Mouse (Mus musculus): ENCODE measurements around the gene Cyp3a13.
A peak's percentile ranks its signal among the peaks of the same experiment; 100 is the strongest.
"Not testable (repeated sequence)": the region's sequence is repeated elsewhere in the genome, so short reads cannot be mapped to it uniquely, and the experiment has no call there.

The Cyp3a13 gene

GRCm38 (mm10) chr5:137921532-137921931 lies at the start of gene Cyp3a13:
TSS of gene Cyp3a13 (minus strand) at chr5:137921619.
- DNase-seq (ENCODE audit: low spot score in 2 of 2), result no peak

GRCm38 (mm10) chr5:137966492-137966891 lies 45.1 kb upstream of the Cyp3a13 start:
- DNase-seq (ENCODE audit: low spot score in 2 of 2), result no peak

- DNase-seq (ENCODE audit: low spot score in 2 of 2), result no peak
These were observed 41.5 kb upstream of the Cyp3a13 start, which contains the start of gene Gjc3 for GRCm38 (mm10) chr5:137962945-137963344. TSS of gene Gjc3 (minus strand) at chr5:137963098.

GRCm38 (mm10) chr5:137956404-137956803 lies 35.0 kb upstream of the Cyp3a13 start:
- no peak for DNase-seq (ENCODE audit: low spot score in 2 of 2)

GRCm38 (mm10) chr5:137951218-137951617 lies 29.8 kb upstream of the Cyp3a13 start:
- DNase-seq (ENCODE audit: low spot score in 2 of 2), result peak in 1 of 2 experiments; percentile 5

- no peak for DNase-seq (ENCODE audit: low spot score in 2 of 2)
These were observed 25.9 kb upstream of the Cyp3a13 start for GRCm38 (mm10) chr5:137947303-137947702.

- DNase-seq (ENCODE audit: low spot score in 2 of 2), result no peak
These were observed 21.7 kb upstream of the Cyp3a13 start for GRCm38 (mm10) chr5:137943133-137943532.

- DNase-seq (ENCODE audit: low spot score in 2 of 2), result no peak
These were observed 19.5 kb upstream of the Cyp3a13 start for GRCm38 (mm10) chr5:137940948-137941347.

- no peak for DNase-seq (ENCODE audit: low spot score in 2 of 2)
These were observed 15.8 kb upstream of the Cyp3a13 start for GRCm38 (mm10) chr5:137937238-137937637.

- no peak for DNase-seq (ENCODE audit: low spot score in 2 of 2)
These were observed 15.1 kb upstream of the Cyp3a13 start for GRCm38 (mm10) chr5:137936486-137936885.

- not testable (repeated sequence) for DNase-seq (ENCODE audit: low spot score in 2 of 2)
These were observed 12.5 kb upstream of the Cyp3a13 start for GRCm38 (mm10) chr5:137933934-137934333.

- DNase-seq (ENCODE audit: low spot score in 2 of 2), result no peak
These were observed 7.0 kb upstream of the Cyp3a13 start for GRCm38 (mm10) chr5:137928439-137928838.

- DNase-seq (ENCODE audit: low spot score in 2 of 2), result no peak
These were observed 752 bp upstream of the Cyp3a13 start for GRCm38 (mm10) chr5:137922171-137922570.

GRCm38 (mm10) chr5:137915550-137915949 lies 5.9 kb downstream of the Cyp3a13 start:
- no peak for DNase-seq (ENCODE audit: low spot score in 2 of 2)

- no peak for DNase-seq (ENCODE audit: low spot score in 2 of 2)
These were observed 6.9 kb downstream of the Cyp3a13 start for GRCm38 (mm10) chr5:137914508-137914907.

GRCm38 (mm10) chr5:137909564-137910262 lies 11.7 kb downstream of the Cyp3a13 start:
- DNase-seq (ENCODE audit: low spot score in 2 of 2), result no peak

- no peak for DNase-seq (ENCODE audit: low spot score in 2 of 2)
These were observed 23.6 kb downstream of the Cyp3a13 start for GRCm38 (mm10) chr5:137897812-137898211.

- DNase-seq (ENCODE audit: low spot score in 2 of 2), result no peak
These were observed 28.5 kb downstream of the Cyp3a13 start for GRCm38 (mm10) chr5:137892954-137893353.

- DNase-seq (ENCODE audit: low spot score in 2 of 2), result no peak
These were observed 33.8 kb downstream of the Cyp3a13 start for GRCm38 (mm10) chr5:137887666-137888065.

GRCm38 (mm10) chr5:137885894-137886293 lies 35.5 kb downstream of the Cyp3a13 start:
- DNase-seq (ENCODE audit: low spot score in 2 of 2), result peak in 1 of 2 experiments; percentile 28

- no peak for DNase-seq (ENCODE audit: low spot score in 2 of 2)
These were observed 38.1 kb downstream of the Cyp3a13 start for GRCm38 (mm10) chr5:137883345-137883744.

- no peak for DNase-seq (ENCODE audit: low spot score in 2 of 2)
These were observed 38.5 kb downstream of the Cyp3a13 start for GRCm38 (mm10) chr5:137882922-137883321.

- DNase-seq (ENCODE audit: low spot score in 2 of 2), result peak in 1 of 2 experiments; percentile 34
These were observed 43.6 kb downstream of the Cyp3a13 start for GRCm38 (mm10) chr5:137877860-137878259.

GRCm38 (mm10) chr5:137875054-137875453 lies 46.4 kb downstream of the Cyp3a13 start:
- DNase-seq (ENCODE audit: low spot score in 2 of 2), result no peak
